Mouse (Mus musculus) activated CD4-positive, CD25-positive, alpha-beta regulatory T cell, adult 4 months (primary cell): Measurements from ENCODE around the gene Pacsin2. TPM values are rescaled to one million over a fixed set of nuclear protein-coding genes. Genes with fewer than 3 reads are reported as not detected.

ENCODE experiments used
- polyA plus RNA-seq, 2 experiments: library from polyadenylated mRNA; unstranded; fragments of 100-300 nt; shearing (Covaris generic); gene quantifications; one replicate each; pipeline ENCODE4 v1.2.1; 2017

Gene Pacsin2
- polyA plus RNA-seq, 2 experiments from 2014 or later: 21.2 to 24.9 TPM

Other genes starting within 250 kb of the Pacsin2 start
- not detected for gene A4galt, start 212.8 kb downstream of the Pacsin2 start, polyA plus RNA-seq
- 10 to 100 TPM; 11.3 to 13.7 TPM for gene Arfgap3, start 114.4 kb downstream of the Pacsin2 start, polyA plus RNA-seq
- 1 to 10 TPM; 8.4 to 9.8 TPM for gene Ttll1, start 46.3 kb upstream of the Pacsin2 start, polyA plus RNA-seq
- 1 to 10 TPM; 1.1 to 2.5 TPM for gene Bik, start 62.3 kb upstream of the Pacsin2 start, polyA plus RNA-seq
- 100 to 1,000 TPM; 372 to 374 TPM for gene Tspo, start 99.0 kb upstream of the Pacsin2 start, polyA plus RNA-seq
- 1 to 10 TPM; 3.3 to 3.4 TPM for gene Mcat, start 99.2 kb upstream of the Pacsin2 start, polyA plus RNA-seq
- 10 to 100 TPM; 12.2 to 14.2 TPM for gene Ttll12, start 130.6 kb upstream of the Pacsin2 start, polyA plus RNA-seq